ENCODE assay signal across 8 mouse cellular contexts in the genomic region with DNA sequence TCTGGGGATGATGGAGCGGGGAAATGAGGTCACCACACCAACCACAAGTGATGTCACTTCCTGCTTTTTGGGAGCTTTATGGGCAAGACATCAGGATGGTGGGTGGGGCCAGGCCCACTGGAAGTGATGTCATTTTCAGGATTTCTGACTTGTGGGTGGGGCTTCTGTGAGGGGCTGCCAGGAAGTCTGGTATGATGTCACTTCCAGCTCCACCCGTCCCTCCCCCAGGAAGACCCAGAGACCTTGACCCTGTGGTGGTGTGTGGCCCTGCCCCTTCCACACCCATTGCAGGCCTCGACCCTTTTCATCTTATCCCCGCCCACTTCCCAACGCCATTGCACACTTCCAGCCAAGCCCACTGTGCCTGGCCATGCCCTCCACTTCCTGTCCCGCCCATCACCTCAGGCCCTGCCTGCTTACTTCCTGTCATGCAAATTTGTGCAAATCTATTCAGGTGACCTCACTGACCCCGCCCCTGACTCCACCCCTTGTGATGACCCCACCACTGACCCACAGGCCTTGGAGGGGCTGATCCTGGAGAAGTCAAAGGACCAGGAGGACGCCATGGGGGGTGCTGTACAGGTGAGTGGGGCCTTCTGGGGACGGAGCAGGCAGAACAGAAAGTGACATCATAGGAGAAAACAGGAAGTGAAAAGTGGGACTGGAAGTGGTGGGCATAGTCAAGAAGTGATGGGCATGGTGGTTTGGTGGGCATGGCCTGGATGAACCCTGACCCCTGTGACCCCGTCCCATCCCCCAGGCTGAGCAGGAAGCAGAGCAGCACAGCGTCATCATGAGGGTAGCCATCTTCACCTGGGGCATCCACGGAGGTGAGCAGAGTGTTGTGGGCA.
A peak's percentile ranks its signal among the peaks of the same experiment; 100 is the strongest.
DNase-seq lines count a peak whose midpoint lies in the region; ATAC-seq and TF ChIP-seq lines count a peak whose summit lies in the region.

No protein-coding gene starts in this region.

- peak overlapping the region; percentile 59 for H3K4me3 ChIP-seq in forebrain, embryonic 10.5 days
- H3K4me3 ChIP-seq in forebrain, postnatal 0 days (ENCODE audit: low read depth, low read length) = no peak overlapping the region
- peak overlapping the region; percentile 53; the same call in 1 of the 2 replicates for H3K4me3 ChIP-seq in lung, embryonic 14.5 days (ENCODE audit: low read depth, low read length)

- no peak overlapping the region for H3K27ac ChIP-seq in forebrain, embryonic 10.5 days
- H3K27ac ChIP-seq in forebrain, postnatal 0 days (ENCODE audit: low read depth, low read length) = no peak overlapping the region
- no peak overlapping the region for H3K27ac ChIP-seq in lung, embryonic 14.5 days (ENCODE audit: low read depth)

- no peaks in the 10 kb centered on the region for H3K27me3 ChIP-seq in forebrain, embryonic 10.5 days (ENCODE audit: poor library complexity, severe bottlenecking)
- no peaks in the 10 kb centered on the region for H3K27me3 ChIP-seq in forebrain, postnatal 0 days (ENCODE audit: insufficient read depth, low read length)
- no peaks in the 10 kb centered on the region for H3K27me3 ChIP-seq in lung, embryonic 14.5 days (ENCODE audit: insufficient read depth, low read length)

- H3K9me3 ChIP-seq in forebrain, embryonic 10.5 days = peaks cover 32% of the 10 kb centered on the region
- no peaks in the 10 kb centered on the region for H3K9me3 ChIP-seq in forebrain, postnatal 0 days (ENCODE audit: low read length)
- H3K9me3 ChIP-seq in lung, embryonic 14.5 days (ENCODE audit: low read depth, low read length) = 0 out of 2 replicates have a peak, but pooled peaks cover 3% of the 10 kb centered on the region

- WGBS in forebrain, embryonic 10.5 days = 93% methylated on average over 12 of the region's 12 CpGs
- WGBS in forebrain, postnatal 0 days = 96% methylated on average over 12 of the region's 12 CpGs
- WGBS in lung, embryonic 14.5 days = 96% methylated on average over 12 of the region's 12 CpGs

- no peak for ATAC-seq in forebrain, postnatal 0 days
- no peak for ATAC-seq in lung, embryonic 14.5 days (ENCODE audit: insufficient read depth)

- peaks cover 4% of the 10 kb centered on the region; the same call in 1 of the 2 replicates for H3K4me1 ChIP-seq in forebrain, embryonic 10.5 days
- no peaks in the 10 kb centered on the region for H3K4me1 ChIP-seq in forebrain, postnatal 0 days (ENCODE audit: insufficient read depth)
- no peaks in the 10 kb centered on the region for H3K4me1 ChIP-seq in lung, embryonic 14.5 days (ENCODE audit: insufficient read depth)

- TF ChIP-seq CTCF in forebrain, postnatal 0 days (IDR thresholded peaks at IDR 0.05; ENCODE audit: low read depth) = no peak
- no peak for TF ChIP-seq CTCF in lung, embryonic 14.5 days (IDR thresholded peaks at IDR 0.05; ENCODE audit: low read depth)

- peak; percentile 16 for DNase-seq in forebrain, embryonic 10.5 days (ENCODE audit: extremely low spot score, low spot score)
- DNase-seq in forebrain, postnatal 0 days = no peak
- no peak for DNase-seq in lung, embryonic 14.5 days
- DNase-seq in lung, postnatal 14 days = no peak
- DNase-seq in cerebellum, adult 9-11 months = peak; percentile 87
- peak; percentile 23 for DNase-seq in lung, postnatal 36 days
- DNase-seq in yolk sac, embryonic 10.5 days (ENCODE audit: low spot score) = peak; percentile 21
- DNase-seq in layer of hippocampus, postnatal 14 days (ENCODE audit: low spot score in 2 of 2) = no peak

- H3K36me3 ChIP-seq in forebrain, embryonic 10.5 days (replicated peaks) = peaks cover 46% of the 10 kb centered on the region
- peaks cover 22% of the 10 kb centered on the region for H3K36me3 ChIP-seq in forebrain, postnatal 0 days (ENCODE audit: insufficient read depth)
- peaks cover 36% of the 10 kb centered on the region for H3K36me3 ChIP-seq in lung, embryonic 14.5 days (ENCODE audit: insufficient read depth)

- H3K9ac ChIP-seq in forebrain, postnatal 0 days = no peak overlapping the region
- no peak overlapping the region for H3K9ac ChIP-seq in lung, embryonic 14.5 days

- no peak overlapping the region for H3K4me2 ChIP-seq in forebrain, postnatal 0 days (ENCODE audit: low read depth)
- peak overlapping the region; percentile 60; the same call in 1 of the 2 replicates for H3K4me2 ChIP-seq in lung, embryonic 14.5 days

Comparison
In these comparisons a context has a peak if more than half of its experiments do, and no peak if none do; other contexts are left out.
1. DNase-seq: peak in forebrain, embryonic 10.5 days (single experiment), cerebellum, adult 9-11 months (single experiment), lung, postnatal 36 days (single experiment) and yolk sac, embryonic 10.5 days (single experiment); none in forebrain, postnatal 0 days (single experiment), lung, embryonic 14.5 days (single experiment), lung, postnatal 14 days (single experiment) and layer of hippocampus, postnatal 14 days (0 of 2).